Mouse (Mus musculus): ENCODE measurements at regions not wholly inside any gene's neighbourhood (a gene's known extent, or its start where the extent isn't known, plus 50 kb on each side); places are given as distances from the start of the nearest gene placed in this dataset.

DNA sequence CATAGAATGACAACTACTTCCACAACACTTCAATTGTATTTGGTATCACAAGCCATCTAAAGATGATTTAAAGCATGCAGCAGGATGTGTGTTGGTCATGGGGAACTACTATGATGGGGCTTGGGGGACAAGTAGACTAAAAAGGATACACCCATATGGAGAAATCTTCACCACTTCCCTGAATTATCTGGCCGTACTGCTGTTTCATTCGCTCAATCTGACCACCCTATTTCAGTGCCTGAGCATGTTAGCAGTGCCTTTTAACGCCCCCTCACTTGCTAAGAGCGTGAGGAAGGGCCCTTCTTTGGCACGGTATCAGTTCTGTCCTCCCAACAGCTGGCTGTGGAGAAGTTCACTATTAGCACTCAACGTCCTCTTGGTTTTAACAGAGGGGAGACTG, 132.6 kb upstream of the Pja1 start:
- TF ChIP-seq CTCF (IDR thresholded peaks at IDR 0.05; ENCODE audit: control insufficient read depth, insufficient read depth, insufficient read length) (no peak), MAX (IDR thresholded peaks at IDR 0.05) (no peak), MYOG (IDR thresholded peaks at IDR 0.05; ENCODE audit: control insufficient read depth, extremely low read depth, insufficient read length) (no peak), CEBPB (IDR thresholded peaks at IDR 0.05; ENCODE audit: low read depth) (no peak), USF1 (IDR thresholded peaks at IDR 0.05; ENCODE audit: low read depth) (no peak)

Data from C2C12 (cell line).